Mouse (Mus musculus) limb, embryonic 10.5 days (tissue): ENCODE measurements at regions not wholly inside any gene's neighbourhood (a gene's known extent, or its start where the extent isn't known, plus 50 kb on each side); places are given as distances from the start of the nearest gene placed in this dataset.
A peak's percentile ranks its signal among the peaks of the same experiment; 100 is the strongest.

Experiments
- DNase-seq: peaks from one replicate; pipeline ENCODE4 v3.0.0-alpha.2; 2017; ENCODE audit warnings: low spot score
- H3K27ac ChIP-seq: fragments of 300-500 bp; sonication (generic); 2 replicates; pipeline ENCODE4 v1.5.1; 2016; ENCODE audit warnings: mild to moderate bottlenecking
- H3K27me3 ChIP-seq: fragments of 300-500 bp; sonication (generic); 2 replicates; pipeline ENCODE4 v1.6.1; 2016; ENCODE audit warnings: low read depth, mild to moderate bottlenecking; ENCODE audit not compliant: poor library complexity, severe bottlenecking
- H3K36me3 ChIP-seq: fragments of 300-500 bp; sonication (generic); 2 replicates; pipeline ENCODE4 v1.6.1; 2016; ENCODE audit warnings: mild to moderate bottlenecking, moderate library complexity
- H3K4me1 ChIP-seq: fragments of 300-500 bp; sonication (generic); 2 replicates; pipeline ENCODE4 v1.6.1; 2016
- H3K4me3 ChIP-seq: fragments of 300-500 bp; sonication (generic); 2 replicates; pipeline ENCODE4 v1.5.1; 2016; ENCODE audit warnings: mild to moderate bottlenecking, moderate library complexity
- H3K9me3 ChIP-seq: fragments of 300-500 bp; sonication (generic); replicated peaks from 2 replicates; pipeline ENCODE4 v1.6.1; 2016; ENCODE audit warnings: mild to moderate bottlenecking
- WGBS: fragments of 180-500 bp; shearing (Covaris S2); methylation state at CpG from one replicate; pipeline ENCODE4 v1.1.7; 2016; 5-methylcytosine and 5-hydroxymethylcytosine counted together

DNA sequence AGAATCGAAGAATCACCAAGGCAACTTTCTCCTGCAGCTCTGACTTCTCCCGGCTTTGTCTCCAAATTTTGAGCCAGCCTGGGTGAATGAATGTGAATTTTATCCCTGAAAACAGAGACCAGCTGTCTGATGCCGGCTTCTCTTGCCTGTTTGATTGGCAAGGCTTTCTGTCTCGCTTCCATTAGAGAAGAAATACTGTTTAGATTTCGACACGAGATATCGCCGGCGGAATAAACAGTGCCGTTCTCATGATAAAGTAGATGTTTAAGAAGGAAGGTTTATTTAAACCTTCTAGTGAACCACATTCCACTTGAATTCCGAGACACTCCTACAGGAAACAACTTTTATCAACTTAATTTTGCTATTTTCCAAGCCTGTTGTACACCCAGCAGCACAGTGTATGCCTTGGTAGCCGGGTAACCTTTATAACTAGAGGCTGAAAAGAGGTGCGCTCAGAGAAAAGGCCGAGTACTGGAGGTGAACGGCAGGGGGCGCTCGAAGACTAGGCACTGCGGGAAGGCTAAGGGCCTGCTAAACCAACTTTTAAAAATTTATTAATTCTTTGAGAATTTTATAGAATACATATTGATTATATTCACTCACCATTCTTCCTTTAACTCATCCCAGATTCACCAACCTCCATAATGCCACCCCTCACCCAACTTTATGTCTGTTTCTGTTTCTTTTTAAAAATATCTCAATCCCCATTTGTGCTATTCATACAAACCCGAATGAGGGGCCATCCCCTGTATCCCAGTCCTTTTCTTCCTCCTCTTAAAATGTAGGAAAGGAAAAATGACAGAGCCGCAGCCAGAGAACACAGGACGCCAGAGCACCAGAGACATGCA is 227.2 kb downstream of the Slc30a10 start:
- Histone ChIP-seq H3K27ac (peak overlapping the region; percentile 27), H3K36me3 (no peaks in the 10 kb centered on the region), H3K4me3 (no peak overlapping the region), H3K4me1 (peaks cover 9% of the 10 kb centered on the region), H3K9me3 (no peaks in the 10 kb centered on the region), H3K27me3 (0 out of 2 replicates have a peak, but pooled peaks cover 6% of the 10 kb centered on the region)
- WGBS: 48% methylated on average over 21 of the region's 21 CpGs
- peak; percentile 92 for DNase-seq

DNA sequence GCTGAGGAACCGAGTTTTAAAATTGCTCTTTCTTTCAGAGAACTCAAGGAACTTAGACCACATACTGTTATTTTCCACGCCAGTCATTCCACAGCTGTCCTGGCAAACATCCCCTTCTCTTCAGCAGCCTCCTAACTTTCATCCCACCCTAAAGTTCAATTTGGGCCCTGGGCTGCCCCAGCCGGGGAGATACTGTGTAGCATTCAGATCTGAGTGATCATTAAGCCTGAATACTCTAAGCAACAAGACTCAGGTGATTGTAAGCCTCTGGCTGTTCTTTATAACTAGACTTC is 227.8 kb downstream of the Slc30a10 start:
- no peak overlapping the region for H3K4me3 ChIP-seq
- H3K4me1 ChIP-seq: peaks cover 9% of the 10 kb centered on the region
- H3K27ac ChIP-seq: peak overlapping the region; percentile 27
- DNase-seq: no peak
- WGBS: 75% methylated on average over 3 of the region's 3 CpGs
- 0 out of 2 replicates have a peak, but pooled peaks cover 6% of the 10 kb centered on the region for H3K27me3 ChIP-seq
- H3K36me3 ChIP-seq: no peaks in the 10 kb centered on the region
- H3K9me3 ChIP-seq: no peaks in the 10 kb centered on the region

DNA sequence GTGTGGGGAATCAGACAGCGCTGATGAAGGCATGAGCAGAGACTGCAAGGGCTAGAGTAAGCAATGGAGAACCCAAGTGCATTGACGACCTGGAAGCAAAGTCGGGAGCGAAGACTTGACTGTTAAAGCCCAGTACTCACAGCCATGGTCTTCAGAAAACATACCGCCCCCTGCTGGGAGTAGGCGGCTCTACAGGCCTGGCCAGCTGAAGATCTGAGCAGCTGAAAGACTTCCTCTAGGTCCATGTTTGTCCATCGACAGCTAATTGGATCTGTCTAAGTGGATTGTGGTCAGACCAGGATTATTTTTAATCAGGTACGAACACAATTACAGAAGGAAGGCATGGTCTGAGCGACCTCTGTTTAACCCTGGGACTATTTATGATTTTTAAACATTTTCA is 230.0 kb downstream of the Slc30a10 start:
- no peak for DNase-seq
- Histone ChIP-seq H3K9me3 (no peaks in the 10 kb centered on the region), H3K4me3 (no peak overlapping the region), H3K4me1 (peaks cover 9% of the 10 kb centered on the region), H3K27ac (no peak overlapping the region), H3K27me3 (0 out of 2 replicates have a peak, but pooled peaks cover 6% of the 10 kb centered on the region), H3K36me3 (no peaks in the 10 kb centered on the region)
- 73% methylated on average over 9 of the region's 9 CpGs for WGBS

DNA sequence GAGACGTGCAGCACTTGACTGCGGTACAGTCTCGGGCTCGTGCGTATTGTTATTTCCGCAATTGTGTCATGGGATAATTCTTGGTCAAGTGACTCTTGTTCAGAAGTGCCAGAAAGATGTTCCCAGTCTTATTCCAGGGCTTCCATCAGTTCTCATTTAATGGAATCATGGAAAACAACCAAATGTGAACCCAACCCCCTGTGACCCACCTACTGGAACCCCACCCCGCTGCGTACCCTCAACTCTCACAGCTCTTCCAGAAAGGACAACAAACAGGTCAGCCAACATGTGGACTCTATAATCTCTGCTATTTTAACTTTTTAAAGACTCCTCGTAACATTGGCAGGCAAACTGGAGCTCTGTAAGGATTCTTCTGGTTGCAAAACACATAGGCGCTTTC is 233.9 kb downstream of the Slc30a10 start:
- no peak overlapping the region for H3K4me3 ChIP-seq
- no peak overlapping the region for H3K27ac ChIP-seq
- H3K36me3 ChIP-seq: no peaks in the 10 kb centered on the region
- 94% methylated on average over 10 of the region's 10 CpGs for WGBS
- H3K27me3 ChIP-seq: no peaks in the 10 kb centered on the region
- H3K4me1 ChIP-seq: no peaks in the 10 kb centered on the region; the same call in 1 of the 2 replicates
- H3K9me3 ChIP-seq: no peaks in the 10 kb centered on the region
- DNase-seq: no peak

DNA sequence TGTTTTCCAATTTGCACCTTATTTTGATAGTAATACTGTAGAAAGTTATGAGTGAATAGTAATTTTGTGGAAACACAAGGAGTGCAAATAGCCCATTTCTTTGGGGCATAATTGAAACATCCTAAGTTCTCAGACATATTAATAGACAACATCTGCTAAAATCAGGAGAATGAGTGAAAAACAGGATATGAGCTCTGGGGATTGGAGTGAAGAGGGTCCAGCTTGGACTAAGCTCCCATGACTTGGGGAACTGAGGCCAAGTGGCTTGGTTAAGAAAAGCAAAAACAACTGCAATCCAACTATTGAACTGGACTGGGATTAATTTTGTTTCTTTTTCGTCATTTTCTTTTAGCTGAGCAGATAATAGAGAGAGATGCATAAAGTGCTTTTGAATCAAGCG is 240.7 kb downstream of the Slc30a10 start:
- no peaks in the 10 kb centered on the region for H3K9me3 ChIP-seq
- 91% methylated on average over 2 of the region's 2 CpGs for WGBS
- H3K4me1 ChIP-seq: no peaks in the 10 kb centered on the region
- no peaks in the 10 kb centered on the region for H3K27me3 ChIP-seq
- no peak overlapping the region for H3K4me3 ChIP-seq
- no peak for DNase-seq
- no peak overlapping the region for H3K27ac ChIP-seq
- H3K36me3 ChIP-seq: no peaks in the 10 kb centered on the region

DNA sequence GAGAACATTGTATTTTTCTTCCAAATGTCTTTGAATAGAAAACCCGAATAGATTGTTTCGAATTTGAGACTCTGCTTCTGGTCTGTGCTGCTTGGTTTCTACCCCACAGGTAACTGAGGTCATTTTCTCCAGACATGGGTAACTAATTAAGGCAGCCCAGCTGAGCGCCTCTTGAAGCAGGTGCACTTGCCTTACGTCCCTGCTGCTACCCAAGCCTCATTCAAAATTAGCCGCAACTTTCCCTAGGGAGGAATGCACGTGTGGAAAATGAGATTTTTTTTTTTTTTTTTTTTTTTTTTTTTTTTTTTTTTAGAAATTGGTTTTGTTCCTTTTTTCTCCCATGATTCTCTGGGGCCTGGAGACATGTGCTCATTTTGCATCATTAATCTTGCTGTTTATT is 245.1 kb downstream of the Slc30a10 start:
- Histone ChIP-seq H3K27me3 (no peaks in the 10 kb centered on the region), H3K27ac (no peak overlapping the region), H3K4me3 (no peak overlapping the region), H3K9me3 (no peaks in the 10 kb centered on the region), H3K4me1 (no peaks in the 10 kb centered on the region), H3K36me3 (no peaks in the 10 kb centered on the region)
- WGBS: 87% methylated on average over 6 of the region's 6 CpGs
- DNase-seq: no peak

DNA sequence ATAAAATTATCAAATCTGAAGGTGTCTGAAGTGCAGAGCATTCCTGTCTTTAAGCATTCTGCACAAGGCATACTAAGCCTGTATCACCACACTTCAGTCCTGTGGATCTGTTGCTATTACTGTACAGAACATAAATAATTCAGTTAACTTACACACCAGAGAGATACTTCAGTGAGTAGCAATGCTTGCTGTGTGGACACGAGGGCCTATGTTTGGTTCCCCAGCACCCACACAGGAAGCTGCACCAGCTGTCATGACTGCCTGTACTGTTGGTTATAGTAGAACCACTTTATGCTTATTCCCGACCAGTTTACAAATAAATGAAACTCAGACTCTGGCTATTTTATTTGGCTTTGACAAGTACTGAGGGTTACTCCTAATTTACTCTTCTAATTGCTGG is 271.7 kb downstream of the Slc30a10 start:
- no peaks in the 10 kb centered on the region for H3K9me3 ChIP-seq
- H3K27me3 ChIP-seq: peaks cover 13% of the 10 kb centered on the region; the same call in 1 of the 2 replicates
- WGBS: 78% methylated on average over 2 of the region's 2 CpGs
- no peak for DNase-seq
- no peak overlapping the region for H3K27ac ChIP-seq
- H3K36me3 ChIP-seq: no peaks in the 10 kb centered on the region
- H3K4me3 ChIP-seq: no peak overlapping the region
- peaks cover 37% of the 10 kb centered on the region for H3K4me1 ChIP-seq

DNA sequence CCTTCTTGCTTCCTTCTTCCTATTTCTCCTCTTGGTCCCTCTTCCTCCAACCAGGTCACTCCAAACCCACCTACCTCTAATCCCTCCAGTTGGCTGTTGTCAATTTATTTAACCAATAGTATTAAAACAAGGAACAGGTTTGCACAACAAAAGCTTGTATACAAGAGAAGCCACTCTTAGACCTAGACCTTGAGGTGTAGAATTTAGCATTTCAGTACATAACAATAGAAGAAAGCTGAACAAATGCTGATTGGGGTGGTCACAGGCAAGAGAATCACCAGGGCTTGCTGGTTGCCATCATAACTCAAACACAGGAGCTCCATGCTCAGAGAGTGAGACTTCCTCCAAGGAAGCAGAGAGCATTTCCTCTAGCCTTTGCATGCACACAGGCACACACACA is 272.2 kb downstream of the Slc30a10 start:
- Histone ChIP-seq H3K27ac (no peak overlapping the region), H3K9me3 (no peaks in the 10 kb centered on the region), H3K36me3 (no peaks in the 10 kb centered on the region), H3K4me3 (no peak overlapping the region), H3K27me3 (peaks cover 13% of the 10 kb centered on the region; the same call in 1 of the 2 replicates), H3K4me1 (peaks cover 42% of the 10 kb centered on the region)
- no peak for DNase-seq

DNA sequence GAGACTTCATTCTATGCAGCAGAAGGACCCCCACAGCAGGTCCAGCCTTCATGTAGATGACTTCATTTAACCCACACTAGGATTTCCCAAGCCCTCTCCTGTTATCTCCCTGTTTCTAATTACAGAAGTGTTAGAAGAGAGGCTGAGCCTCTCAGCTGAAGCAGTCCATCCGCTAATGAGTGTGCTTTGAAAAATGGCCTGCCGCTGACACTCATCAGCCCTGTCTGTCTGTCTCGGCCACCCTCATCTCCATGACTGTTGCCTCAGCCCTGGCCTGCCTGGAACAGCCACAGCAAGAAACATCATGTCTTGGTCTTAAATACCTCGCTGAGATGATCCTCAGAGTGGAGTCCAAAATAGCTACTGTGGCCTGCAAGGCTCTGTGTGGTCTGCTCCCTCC is 273.1 kb downstream of the Slc30a10 start:
- peak; percentile 45 for DNase-seq
- no peaks in the 10 kb centered on the region for H3K9me3 ChIP-seq
- 16% methylated on average over 4 of the region's 4 CpGs for WGBS
- H3K4me1 ChIP-seq: peaks cover 46% of the 10 kb centered on the region
- no peak overlapping the region for H3K4me3 ChIP-seq
- no peak overlapping the region for H3K27ac ChIP-seq
- peaks cover 13% of the 10 kb centered on the region; the same call in 1 of the 2 replicates for H3K27me3 ChIP-seq
- no peaks in the 10 kb centered on the region for H3K36me3 ChIP-seq

DNA sequence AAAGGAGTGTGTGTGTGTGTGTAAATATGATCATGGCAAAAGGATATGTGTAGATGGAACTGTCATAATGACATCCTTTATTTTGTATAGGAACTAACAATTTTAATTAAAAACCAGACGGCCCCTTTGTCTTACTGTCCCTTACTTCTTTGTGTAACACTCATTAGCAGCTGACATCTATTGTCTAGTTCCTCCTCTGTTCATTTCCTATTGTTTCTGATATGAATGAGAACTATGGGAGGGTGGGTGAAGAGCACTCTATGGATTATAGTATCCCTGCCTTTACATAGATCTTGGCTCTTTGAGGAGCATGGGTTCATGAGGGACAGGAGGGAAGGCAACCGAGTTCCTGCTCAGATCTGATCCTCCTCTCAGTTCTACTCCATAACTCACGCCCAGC is 273.8 kb downstream of the Slc30a10 start:
- H3K9me3 ChIP-seq: no peaks in the 10 kb centered on the region
- no peaks in the 10 kb centered on the region for H3K36me3 ChIP-seq
- H3K4me3 ChIP-seq: no peak overlapping the region
- DNase-seq: no peak
- peaks cover 46% of the 10 kb centered on the region for H3K4me1 ChIP-seq
- H3K27me3 ChIP-seq: peaks cover 13% of the 10 kb centered on the region; the same call in 1 of the 2 replicates
- 59% methylated on average over 3 of the region's 3 CpGs for WGBS
- peak overlapping the region; percentile 53; the same call in 1 of the 2 replicates for H3K27ac ChIP-seq

DNA sequence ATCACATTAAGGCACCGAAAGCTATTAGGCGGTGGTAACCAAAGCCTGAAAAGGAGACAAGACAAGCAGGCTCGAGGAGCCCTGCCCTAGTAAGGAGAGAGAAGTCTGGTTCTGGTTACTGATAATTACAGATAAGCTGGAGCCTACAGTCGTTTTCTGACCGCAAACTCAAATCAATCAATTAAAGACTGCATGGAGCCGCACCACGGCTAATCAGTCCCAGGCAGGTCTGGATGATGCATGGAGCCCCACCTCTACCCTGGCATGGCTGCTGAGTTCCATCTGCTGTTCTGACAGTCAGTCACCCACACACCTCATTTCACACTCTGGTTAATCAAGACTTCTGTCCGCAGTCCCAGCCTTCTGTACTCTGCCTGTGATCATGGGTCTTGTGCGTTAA is 276.4 kb downstream of the Slc30a10 start:
- Histone ChIP-seq H3K9me3 (no peaks in the 10 kb centered on the region), H3K36me3 (no peaks in the 10 kb centered on the region), H3K27me3 (peaks cover 13% of the 10 kb centered on the region; the same call in 1 of the 2 replicates), H3K27ac (peak overlapping the region; percentile 74), H3K4me3 (no peak overlapping the region), H3K4me1 (peaks cover 46% of the 10 kb centered on the region)
- peak; percentile 88 for DNase-seq
- WGBS: 8% methylated on average over 9 of the region's 9 CpGs

DNA sequence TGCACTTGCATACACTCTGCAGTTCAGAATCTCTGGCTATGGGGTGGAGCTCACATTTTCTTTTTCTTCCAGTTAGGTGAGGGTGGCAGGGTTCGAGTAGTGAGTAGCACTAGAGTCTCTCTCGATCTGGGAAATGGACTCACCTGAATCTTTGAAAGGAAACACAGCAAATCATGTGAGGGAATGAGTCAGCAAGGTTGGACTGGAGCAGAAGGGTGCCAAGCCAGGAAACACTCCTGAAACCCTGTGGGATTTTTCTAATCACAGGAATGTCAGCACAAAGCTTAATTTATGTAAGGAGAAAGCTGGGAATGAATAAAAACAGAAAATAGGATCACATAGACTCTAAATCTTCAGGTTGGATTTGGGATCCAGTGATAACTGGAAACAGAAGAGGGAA is 282.1 kb downstream of the Slc30a10 start:
- DNase-seq: no peak
- H3K9me3 ChIP-seq: no peaks in the 10 kb centered on the region
- H3K4me1 ChIP-seq: peaks cover 21% of the 10 kb centered on the region
- H3K36me3 ChIP-seq: no peaks in the 10 kb centered on the region
- no peak overlapping the region for H3K4me3 ChIP-seq
- H3K27ac ChIP-seq: no peak overlapping the region
- 70% methylated on average over 2 of the region's 2 CpGs for WGBS
- H3K27me3 ChIP-seq: no peaks in the 10 kb centered on the region; the same call in 1 of the 2 replicates

DNA sequence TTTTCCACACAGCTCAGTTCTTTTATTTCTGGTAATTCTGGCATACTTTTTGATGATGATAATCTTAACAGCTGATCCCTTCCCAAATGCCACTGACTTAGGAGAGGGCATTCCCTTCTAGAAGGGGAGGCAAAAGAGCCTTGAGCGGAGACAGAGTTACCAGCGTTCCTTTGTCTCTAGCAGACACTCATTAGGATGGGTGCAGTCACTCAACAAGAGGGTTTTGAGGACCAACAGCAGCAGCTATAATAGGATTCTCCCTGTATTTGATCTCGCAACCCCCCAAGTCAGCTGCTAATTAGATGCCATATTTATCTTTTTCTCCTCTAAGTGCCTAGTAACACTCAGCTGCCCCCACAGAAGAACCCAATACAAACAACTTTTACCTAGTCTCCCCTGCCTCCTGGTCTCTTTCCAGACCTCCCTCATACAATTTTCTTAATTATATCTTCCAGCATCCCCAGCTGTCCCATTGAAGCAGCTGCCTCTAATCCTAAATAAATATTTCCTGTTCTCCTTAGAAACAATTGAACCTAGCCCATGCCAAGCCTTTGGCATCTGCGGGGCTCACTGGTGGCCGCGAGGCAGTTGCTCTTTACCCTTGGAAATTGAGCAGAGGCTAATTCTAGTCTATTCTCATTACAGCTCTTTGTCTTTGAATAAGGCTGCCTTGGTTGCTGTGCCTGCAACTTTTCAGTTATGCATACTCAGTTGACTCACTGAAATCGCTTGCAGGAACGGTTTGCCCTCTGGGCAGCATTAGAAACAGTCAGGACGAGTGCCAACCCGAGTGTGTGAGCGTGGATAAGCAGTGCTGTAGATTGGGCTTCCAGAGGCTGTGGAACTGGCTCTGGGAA is 286.6 kb downstream of the Slc30a10 start:
- H3K4me1 ChIP-seq: peaks cover 22% of the 10 kb centered on the region
- DNase-seq: no peak
- H3K9me3 ChIP-seq: no peaks in the 10 kb centered on the region
- H3K27me3 ChIP-seq: no peaks in the 10 kb centered on the region
- H3K27ac ChIP-seq: no peak overlapping the region
- 70% methylated on average over 11 of the region's 11 CpGs for WGBS
- no peak overlapping the region for H3K4me3 ChIP-seq
- no peaks in the 10 kb centered on the region for H3K36me3 ChIP-seq
